Mouse (Mus musculus) right cerebral cortex, postnatal 25 days (tissue): ENCODE results near the gene Ifitm1.
A peak's percentile ranks its signal among the peaks of the same experiment; 100 is the strongest.

Experiments
- DNase-seq: peaks from one replicate; pipeline ENCODE4 v3.0.0; 2022

Gene Ifitm1

GRCm38 (mm10) chr7:140966921-140967320, at the start of gene Ifitm1:
TSS of gene Ifitm1 (plus strand) at chr7:140967221.
- no peak for DNase-seq

- DNase-seq = no peak
These were observed 47.1 kb upstream of the Ifitm1 start for GRCm38 (mm10) chr7:140919911-140920310.

DNA sequence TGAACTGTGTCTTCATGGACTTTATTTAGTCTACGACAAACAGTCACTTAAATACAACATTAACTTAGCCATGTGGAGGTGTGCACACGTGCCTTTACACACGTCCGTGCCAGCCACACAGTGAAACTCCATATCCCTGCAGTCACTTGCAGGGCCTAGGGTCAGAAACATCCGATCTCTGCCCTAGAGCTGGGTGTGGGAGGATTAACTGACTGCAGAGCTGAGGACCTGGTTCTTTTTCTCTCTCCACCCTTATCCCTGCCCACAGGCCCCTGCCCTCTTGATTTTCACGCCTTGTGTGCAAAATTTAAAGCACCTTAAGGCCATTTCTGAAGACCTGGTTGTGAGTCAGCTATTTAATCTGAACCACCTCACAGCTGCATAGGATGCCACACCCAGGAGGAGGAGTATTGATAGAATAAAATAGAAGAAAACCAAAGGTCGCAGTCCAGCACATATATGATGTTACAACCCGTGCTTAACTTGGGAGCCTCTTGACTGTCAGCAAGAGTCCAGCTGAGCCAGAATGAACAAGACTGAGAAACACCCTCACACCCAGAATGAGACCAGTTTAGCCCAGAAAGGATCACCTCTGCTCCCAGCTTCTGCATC, 46.5 kb upstream of the Ifitm1 start, which contains the start of gene Nlrp6:
TSS of gene Nlrp6 (plus strand) at position 485 of the 612 bp plus-strand sequence.
- no peak for DNase-seq

- DNase-seq = no peak
These were observed 45.6 kb upstream of the Ifitm1 start for GRCm38 (mm10) chr7:140921225-140921975.

GRCm38 (mm10) chr7:140922398-140923069, 44.5 kb upstream of the Ifitm1 start:
- peak; percentile 47 for DNase-seq

DNA sequence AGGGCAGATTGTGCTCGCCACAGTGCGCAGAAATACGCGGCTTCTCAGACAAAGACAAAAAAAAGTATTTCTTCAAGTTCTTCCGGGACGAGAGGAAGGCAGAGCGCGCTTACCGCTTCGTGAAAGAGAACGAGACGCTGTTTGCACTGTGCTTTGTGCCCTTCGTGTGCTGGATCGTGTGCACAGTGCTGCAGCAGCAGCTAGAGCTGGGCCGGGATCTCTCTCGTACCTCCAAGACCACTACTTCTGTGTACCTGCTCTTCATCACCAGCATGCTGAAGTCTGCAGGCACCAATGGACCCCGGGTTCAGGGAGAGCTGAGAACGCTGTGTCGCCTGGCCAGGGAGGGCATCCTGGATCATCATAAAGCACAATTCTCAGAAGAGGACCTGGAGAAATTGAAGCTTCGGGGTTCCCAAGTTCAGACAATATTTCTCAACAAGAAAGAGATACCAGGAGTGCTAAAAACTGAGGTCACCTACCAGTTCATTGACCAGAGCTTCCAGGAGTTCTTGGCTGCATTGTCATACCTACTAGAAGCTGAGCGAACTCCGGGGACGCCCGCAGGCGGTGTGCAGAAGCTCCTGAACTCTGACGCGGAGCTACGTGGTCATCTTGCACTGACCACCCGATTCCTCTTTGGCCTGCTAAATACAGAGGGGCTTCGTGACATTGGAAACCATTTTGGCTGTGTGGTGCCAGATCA, 43.8 kb upstream of the Ifitm1 start:
- no peak for DNase-seq

DNA sequence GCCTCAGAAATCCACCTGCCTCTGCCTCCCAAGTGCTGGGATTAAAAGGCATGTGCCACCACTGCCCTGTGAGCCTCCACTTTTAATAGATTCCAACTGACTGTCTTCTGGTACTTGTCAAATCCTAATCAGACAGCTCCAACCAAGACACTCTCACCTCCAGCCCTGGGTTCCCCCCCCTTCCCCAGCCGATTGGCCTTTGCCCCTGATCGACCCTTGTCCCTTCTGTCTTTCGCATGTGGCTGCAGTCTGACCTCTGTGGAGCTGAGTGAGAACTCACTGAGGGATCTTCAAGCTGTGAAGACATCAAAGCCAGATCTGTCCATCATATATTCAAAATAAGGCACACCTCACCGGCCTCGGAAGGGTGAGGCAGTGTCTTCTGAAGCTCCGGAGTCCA, 39.8 kb upstream of the Ifitm1 start:
- no peak for DNase-seq

DNA sequence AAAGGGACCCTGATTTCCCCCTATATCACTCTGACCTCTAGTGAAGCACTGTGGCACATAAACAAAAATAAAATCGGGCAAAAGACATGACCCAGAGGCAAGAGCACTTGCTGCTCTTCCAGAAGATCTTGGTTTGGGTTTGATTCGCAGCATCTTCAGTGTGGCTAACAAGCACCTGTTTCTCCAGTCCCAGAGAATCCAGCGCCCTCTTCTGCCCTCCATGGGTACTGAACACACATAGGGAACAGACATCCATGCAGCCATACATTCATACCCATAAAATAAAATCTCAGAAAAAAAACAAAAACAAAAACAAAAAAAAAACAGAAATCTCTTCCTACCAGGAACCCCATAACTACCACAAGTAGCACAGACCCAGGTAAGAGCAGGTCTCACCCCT, 28.6 kb upstream of the Ifitm1 start:
- no peak for DNase-seq

GRCm38 (mm10) chr7:140938896-140939295, 28.1 kb upstream of the Ifitm1 start:
- DNase-seq = no peak

DNA sequence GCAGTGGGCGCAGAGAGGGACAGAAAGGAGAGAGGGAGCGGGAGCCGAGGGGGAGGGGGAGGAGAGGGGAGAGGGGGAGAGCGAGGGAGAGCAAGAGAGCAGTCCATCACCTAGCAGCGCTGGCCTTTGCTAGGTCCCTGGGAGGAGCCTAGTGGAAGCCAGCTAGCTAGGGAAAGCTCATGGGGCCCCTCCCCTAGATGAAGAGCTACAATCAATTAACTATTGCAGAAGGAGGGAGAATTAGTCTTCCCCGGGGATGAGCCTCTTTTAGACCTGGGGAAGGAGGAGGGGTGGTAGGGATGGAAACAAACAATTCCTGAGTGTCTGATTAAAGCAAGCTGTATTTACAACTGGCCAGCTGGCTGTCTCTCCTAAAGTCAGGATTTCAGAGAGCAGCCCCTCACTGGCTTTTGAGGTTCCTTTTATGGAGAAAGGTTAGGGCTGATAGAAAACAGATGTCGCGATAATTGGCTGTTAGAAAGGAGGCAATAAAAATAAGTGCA, 27.3 kb upstream of the Ifitm1 start:
- no peak for DNase-seq

DNA sequence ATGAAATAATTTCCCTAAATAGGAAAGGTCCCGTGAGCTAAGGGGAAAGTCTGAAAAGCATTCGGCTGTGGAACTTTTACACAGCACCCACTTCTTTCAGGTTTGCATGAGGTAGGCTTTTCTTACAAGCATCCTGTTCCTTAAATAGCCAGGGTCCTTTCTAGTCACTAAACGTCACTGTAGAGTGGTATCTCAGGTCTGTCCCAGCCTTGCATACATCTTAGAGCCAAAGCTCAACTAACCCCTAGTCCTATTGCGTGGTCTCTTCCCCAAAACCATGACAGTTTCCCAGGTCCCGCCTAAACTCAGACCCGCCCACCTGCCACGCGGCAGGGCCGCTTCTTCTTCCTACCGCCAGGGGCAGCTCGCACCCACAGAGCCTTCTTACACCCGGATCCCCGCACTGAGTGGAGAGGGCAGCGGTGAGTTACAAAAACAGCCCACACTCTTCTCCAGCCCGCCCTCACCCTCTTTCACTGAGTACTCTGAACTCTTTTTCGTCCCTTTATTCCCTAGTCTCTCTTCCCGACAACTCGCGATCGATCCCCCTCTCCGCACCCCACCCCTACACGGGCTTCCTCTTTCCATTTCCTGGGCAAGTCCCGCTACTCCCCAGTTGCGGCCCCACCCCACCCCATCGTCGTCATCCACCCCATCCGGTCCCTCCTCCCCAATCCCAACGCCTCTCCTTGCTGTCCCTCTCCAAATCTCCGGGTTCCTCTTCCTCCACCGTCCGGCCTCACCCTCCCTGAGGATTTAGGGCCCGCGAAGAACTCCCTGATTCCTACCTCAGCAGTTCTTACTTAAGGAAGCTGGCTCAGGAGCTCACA, 25.6 kb upstream of the Ifitm1 start, which contains the start of gene Pgghg:
TSS of gene Pgghg (plus strand) at position 170 of the 830 bp plus-strand sequence.
- peak; percentile 46 for DNase-seq

DNA sequence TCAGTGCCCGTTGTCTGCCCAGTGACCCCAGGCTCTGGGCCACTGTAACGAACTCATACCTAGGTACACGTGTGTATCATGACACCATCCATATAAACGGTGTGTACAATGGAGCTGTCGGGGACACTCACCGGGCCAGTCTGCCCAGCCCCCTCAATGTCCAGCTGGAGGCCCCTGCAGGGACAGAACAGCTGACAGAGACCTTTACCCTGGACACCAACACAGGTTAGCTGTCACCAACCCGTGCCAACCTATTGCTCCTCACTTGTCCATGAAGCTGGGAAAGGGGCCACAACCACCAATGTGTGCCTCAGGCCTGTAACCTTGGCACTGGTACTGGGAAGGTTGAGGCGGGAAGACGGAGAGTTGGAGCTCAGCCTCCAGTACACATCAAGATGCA, 24.7 kb upstream of the Ifitm1 start:
- DNase-seq = no peak

GRCm38 (mm10) chr7:140942811-140943210, 24.2 kb upstream of the Ifitm1 start:
- DNase-seq = no peak

- no peak for DNase-seq
These were observed 23.7 kb upstream of the Ifitm1 start for GRCm38 (mm10) chr7:140943356-140943755.

GRCm38 (mm10) chr7:140944236-140944635, 22.8 kb upstream of the Ifitm1 start:
- no peak for DNase-seq

DNA sequence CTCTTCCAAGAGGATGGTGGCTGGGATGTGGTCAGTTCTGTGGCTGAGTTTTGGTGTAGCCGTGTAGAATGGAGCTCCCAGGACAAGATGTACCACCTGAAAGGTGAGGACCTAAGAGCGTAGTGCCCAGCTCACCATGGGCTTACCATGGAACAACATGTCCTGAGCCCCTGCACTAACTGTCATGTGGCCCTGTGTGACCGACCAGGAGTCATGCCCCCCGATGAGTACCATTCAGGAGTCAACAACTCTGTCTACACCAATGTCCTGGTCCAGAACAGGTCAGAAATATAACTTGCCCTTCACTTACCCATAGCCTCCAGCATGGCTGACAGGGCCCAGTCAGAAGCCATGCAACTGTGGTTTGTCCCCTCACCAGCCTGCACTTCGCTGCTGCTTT, 21.8 kb upstream of the Ifitm1 start:
- no peak for DNase-seq

- DNase-seq = no peak
These were observed 20.7 kb upstream of the Ifitm1 start for GRCm38 (mm10) chr7:140946311-140946710.

DNA sequence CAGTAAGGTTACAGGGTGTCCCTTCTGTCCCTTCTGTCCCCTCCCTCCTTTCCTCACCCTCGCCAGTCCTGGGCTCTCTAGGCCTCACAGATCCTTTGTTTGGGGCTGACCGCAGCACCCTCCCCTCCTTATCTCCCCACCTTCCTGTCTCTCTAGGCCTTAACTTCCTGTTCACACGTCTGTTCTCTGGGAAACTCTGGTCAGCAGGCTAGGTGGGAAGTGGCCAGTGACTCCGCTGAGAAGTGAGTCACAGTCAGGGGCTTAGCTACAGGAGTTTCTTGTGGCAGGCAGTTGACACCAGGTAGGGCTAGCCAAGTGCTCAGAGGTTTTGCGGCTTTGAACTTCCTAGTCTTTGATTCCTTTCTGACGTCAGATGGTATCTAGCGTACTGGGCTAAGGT, 20.0 kb upstream of the Ifitm1 start:
- no peak for DNase-seq

GRCm38 (mm10) chr7:140948161-140948560, 18.9 kb upstream of the Ifitm1 start:
- DNase-seq = no peak

DNA sequence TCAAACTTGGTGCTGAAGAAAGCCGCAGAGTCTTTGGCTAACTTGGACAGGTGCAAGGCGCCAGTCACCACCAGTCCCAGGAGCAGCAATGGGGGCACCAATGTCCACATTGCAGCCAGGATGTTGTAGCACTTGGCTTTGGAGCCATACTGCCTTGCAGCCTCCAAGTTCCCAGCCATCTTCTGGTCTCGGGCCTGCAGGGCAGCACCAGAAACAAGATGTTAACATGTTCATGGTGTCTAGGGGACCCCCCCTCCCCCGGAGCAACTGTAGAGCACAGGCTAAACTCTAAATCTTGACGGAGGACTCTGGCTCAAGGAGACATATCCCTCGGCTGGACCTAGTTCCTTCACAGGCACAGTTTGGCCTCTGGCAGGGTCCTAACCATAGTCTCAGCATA, 17.8 kb upstream of the Ifitm1 start:
- DNase-seq = no peak

- no peak for DNase-seq
These were observed 17.0 kb upstream of the Ifitm1 start, which contains the start of gene Ifitm5 for GRCm38 (mm10) chr7:140949824-140950530. TSS of gene Ifitm5 (minus strand) at chr7:140950291.
